Mouse (Mus musculus) myocyte (in vitro differentiated cells): ENCODE data around the gene Pacs1.

Experiments
- POLR2A ChIP-seq: IDR thresholded peaks from one replicate; pipeline ENCODE4 v1.6.1; 2011; ENCODE audit warnings: low read depth, mild to moderate bottlenecking, control low read depth, moderate library complexity; ENCODE audit not compliant: insufficient read length
- TCF3 ChIP-seq: IDR thresholded peaks from one replicate; pipeline ENCODE4 v1.6.1; 2011; ENCODE audit warnings: low read depth, control low read depth; ENCODE audit not compliant: insufficient read length

DNA sequence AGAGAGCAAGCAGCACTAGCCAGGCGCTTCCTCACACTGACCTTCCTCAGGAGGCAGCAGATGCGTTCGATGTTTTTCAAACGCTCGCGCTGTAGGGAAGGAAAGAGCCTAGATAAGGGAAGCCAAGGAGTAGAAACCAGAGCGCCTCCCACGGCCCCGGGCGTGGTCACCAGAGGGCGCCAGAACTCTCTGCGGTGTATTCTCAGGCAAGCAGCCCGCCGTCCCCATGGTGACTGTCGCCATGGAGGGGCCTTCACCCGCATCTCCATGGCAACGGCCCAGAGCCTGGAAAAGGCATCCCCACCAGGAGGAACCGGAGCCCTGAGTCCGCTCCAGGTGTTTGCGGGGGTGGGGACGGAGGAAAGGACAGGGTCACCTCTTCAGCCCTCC lies 178.7 kb downstream of the Pacs1 start:
- TF ChIP-seq TCF3: no peak
- TF ChIP-seq POLR2A: no peak
